Mouse (Mus musculus) T-cell, adult 2 months (primary cell): Measurements from ENCODE around the gene Sec61a2.

Source experiments
- DNase-seq: peaks from one replicate; pipeline ENCODE4 v3.0.0; 2022; ENCODE audit warnings: low spot score

Sec61a2 gene

DNA sequence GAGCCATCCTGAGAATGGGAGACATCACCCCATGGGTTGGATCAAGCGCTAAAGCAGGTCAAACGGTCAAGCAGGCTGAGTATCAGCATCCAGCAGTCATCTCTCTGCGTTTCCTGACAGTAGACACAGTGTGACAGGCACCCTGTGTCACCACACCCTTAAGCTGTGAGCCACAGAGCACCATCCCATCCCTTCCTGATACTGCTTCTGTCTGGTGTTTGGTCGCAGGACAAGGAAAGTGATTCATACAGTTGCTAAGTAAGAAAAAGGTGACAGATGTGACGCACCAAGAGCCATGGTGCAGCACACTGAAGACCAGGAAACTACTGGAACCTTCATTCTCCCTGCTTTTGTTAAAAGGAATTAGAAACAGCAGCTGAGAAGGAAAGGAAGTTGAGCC, 6.4 kb downstream of the Sec61a2 start:
- DNase-seq, result no peak

DNA sequence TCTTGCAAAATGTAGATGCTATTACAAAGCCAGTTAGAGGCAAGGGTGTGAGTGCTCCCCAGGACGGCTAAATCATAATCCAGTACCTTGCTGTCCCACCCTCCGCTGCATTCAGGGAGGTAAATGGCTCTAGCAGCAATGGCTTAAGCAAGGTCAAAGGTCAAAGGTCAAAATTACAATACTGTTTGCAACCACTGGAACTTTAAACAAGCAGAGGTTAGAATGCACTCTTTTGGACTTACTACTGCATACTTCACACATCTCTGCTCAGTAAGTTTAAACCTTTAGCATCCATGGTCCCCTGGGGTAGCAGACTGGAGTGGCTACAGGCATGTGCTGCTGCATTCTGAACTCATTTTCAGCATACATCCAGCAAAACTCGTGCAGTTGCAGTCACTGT, 17.8 kb downstream of the Sec61a2 start:
- DNase-seq, result no peak

DNA sequence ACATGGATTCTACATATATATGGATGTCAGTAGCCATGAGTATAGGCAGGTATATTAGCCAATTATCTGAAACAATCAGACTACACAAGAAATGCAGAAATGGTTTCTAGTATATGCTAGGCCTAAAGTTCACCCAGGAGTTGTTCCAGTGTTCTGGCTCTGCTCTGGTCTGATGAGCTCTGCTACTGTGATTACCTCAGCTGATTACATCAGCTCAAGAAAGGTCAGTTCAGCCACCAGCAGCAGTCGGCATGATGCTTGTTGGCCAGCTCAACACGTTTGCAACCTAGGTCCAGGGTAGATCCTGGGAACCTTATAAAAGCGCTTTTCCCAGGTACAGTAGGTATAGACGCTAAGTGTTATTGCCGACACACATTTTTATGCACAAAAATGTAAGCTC, 25.5 kb downstream of the Sec61a2 start:
- no peak for DNase-seq

DNA sequence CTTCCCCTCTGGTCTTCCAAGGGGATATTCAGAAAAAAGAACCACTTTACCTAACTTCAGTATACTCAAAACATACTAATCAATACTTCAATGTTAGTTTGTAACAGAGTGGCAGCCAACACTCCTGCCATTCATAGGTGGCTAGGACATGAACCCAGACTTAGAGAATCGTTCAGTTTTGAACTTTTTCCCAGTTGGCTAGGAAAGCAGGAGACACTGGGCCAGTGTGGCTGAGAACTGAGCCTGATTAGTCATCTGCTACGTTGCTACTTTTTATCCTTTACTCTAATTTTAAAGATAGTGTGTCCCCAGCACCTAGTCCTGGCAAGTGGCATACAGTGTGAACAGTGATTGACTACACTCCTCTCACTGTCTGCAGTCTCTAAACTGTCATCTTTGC, 27.6 kb downstream of the Sec61a2 start:
- DNase-seq, result no peak

DNA sequence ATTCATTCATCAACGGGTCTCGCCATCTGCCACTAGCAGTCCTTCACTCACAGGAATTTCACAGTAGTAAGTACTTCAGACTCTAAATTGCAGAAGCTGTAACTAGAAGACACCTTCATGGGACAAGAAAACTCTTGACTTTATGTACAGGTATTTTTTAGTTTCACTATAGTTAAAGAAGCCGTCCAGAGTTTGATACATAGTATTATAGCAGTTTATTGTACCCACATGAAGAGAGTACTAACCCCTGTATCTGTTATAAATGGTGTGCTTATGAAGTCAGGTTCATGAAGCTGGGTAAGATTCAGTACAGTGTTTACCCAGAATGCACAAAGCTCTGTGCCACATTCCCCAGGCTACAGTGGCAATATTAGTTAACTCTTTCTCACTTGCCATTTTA, 32.4 kb downstream of the Sec61a2 start, which contains the start of gene Gm13199:
Gene Gm13199 (minus strand): TSS at position 101 of the 400 bp plus-strand sequence.
- DNase-seq, result no peak

DNA sequence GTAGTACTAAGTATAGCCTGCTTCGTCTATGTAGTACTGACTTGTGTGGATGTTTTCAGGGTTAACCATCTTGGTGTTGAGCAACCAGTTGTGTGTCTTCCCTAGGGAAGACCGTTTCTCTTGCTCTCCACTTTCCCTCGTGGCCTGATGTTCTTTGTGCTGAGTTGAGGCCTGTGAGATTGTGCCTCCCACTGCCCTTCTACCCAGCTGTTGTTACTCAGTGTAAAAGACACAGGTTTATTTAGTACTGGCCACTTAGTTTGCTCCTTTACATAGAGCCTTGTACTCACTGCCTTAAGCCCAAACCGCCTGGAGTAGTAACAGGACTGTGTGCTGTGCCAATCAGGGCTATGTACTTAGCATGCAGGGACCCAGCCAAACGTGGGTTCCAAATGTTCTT, 43.4 kb downstream of the Sec61a2 start:
- DNase-seq, result no peak

DNA sequence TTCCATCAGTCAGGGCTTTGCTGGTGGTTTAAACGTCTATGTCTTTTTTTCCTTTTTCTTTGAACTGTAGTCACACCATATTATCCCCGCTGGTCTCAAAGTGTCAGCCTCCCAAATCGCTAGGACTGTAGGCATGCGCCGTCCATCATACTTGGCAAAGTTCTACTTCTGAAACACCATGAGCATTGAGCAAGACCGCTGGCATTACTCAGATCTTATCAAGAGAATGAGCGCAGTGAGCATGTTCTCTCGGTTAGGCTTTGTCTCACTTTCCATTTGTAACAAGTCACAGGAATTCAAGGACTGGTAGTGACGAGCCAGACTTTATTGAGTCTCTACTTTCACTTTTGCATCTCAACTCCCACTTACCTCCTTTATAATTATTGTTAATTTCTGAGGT, 44.1 kb downstream of the Sec61a2 start:
- no peak for DNase-seq

DNA sequence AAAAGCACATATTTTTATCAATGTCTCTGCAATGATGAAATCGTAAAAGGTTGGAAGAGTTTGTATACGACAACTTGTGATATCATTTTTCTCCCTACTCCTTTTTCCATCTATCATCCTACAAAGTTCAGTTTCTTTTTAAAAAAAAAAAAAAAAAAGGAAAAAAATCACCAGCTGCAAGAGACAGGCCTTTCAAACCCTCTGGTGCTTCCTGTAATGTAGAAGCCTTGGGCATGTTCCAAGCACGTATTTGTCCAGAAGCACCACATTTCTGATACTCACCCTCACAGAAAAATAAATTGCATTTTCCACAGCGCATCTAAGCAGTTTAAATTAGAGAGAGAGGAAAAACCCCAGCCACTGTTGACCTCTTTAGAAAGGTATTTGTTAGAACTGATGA, 49.4 kb downstream of the Sec61a2 start:
- no peak for DNase-seq

DNA sequence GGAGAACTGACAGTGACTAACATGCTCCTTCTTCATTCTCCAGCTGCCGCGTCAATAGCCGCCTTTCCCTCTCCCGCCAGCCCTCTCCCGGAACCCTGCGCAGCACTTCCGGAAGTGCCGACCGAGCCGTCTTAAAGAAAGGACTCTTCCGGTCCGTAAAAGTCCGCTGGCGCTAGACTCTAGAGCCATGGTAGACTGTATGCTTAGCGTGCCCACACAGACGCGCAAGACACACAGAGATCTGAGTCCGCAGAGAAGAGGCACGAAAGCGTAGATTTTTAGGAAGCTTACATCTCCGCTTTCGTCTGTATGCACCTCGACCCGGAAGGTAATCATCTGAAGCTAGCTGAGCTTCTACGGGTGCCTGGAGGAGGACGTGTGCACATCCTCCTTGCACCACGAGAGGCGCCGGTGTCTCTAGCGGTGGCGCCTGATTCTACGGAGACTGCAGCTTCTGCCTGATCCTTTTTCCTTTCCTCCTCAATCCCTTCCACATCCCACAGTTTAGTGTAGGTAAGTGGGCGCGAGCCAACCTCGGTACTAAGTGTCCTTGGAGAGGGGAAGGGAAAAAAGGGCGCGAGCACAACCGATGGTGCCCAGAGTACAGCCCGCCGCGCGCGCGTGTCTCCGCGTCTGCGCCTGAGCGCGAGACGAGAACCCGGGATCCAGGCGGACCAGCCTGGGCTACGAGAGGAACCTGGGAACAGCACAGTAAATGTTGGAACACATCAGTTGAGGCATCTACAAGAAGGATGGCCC, 50.2 kb downstream of the Sec61a2 start, which contains the start of the genes Nudt5 and Cdc123:
Gene Nudt5 (plus strand): TSS at position 147 of the 759 bp plus-strand sequence.
Gene Cdc123 (minus strand): TSS at position 292 of the 759 bp plus-strand sequence.
- peak; percentile 86 for DNase-seq

DNA sequence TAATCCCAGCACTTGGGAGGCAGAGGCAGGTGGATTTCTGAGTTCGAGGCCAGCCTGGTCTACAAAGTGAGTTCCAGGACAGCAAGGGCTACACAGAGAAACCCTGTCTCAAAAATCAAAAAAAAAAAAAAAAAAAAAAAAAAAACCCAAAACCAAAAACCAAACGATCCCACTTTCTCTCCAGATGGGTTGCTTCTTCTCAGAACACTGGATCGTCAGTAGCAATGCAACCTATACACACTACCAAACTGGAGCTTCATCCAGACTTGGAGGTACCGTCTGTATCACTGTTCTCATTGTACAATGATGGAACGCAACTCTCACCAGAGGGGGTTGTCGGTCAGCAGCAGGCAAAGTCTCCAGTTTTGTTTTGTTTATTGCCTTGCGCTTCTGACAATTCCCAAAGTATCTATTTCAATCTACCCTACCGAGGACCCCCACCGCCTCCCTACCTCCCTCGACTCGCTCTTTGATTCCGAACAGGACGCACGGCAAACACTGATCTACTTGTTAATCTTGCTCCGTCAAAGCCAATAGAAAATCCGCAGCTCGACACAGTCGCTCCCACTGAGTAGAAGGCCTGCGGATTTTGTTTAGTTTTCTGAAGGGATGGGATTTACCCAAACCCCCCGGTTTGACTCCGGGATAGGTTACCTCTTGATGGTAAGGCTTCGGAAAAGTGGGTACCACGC, 50.9 kb downstream of the Sec61a2 start:
- DNase-seq, result no peak

DNA sequence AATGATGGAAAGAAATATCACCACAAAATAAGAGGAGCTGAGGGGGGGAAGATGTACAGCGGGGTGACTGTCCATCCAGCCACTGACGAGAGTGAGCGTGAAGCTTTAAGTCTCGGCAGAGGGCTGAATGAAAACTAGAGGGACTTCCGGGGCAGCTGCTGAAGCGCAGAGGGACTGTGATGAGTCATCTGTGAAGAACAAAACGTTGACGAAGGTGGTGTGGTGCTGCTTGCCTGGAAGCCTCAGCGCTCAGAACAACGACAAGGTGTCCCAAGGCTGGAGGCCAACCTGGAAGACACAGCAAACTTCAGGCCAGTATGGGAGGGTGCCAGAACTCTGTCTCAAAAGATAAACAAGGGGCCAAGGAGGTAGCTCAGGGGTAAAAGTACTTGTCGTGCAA, 54.4 kb downstream of the Sec61a2 start:
- DNase-seq, result no peak

DNA sequence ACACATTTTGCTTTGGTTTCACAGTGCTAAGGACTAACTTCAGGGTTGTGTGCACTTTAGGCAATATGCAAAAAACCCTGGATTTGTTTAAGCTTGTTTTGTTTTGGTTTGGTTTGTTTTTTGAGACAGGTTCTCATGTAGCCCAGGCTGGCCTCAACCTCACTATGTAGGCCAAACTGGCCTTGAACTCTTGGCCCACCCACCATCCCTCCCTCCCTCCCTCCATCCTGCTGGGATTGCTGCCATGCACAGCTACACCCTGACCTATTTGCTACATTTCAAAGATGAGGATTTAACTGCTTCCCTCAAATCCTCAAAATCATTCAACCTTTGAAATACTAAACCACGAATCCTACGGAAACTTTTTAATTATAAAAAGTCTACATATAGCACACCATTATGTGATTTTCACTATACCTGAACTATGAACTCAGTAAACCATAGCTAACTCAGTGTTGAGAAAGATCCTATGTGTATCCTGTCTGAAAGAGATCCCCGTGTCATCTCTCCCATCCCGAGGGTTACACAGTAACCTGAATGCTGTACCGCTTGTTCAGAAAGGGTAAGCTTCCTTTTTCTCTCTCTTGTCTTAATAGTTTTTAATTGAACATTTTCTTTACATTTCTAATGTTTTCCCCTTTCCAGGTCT, 69.8 kb downstream of the Sec61a2 start:
- DNase-seq, result no peak

DNA sequence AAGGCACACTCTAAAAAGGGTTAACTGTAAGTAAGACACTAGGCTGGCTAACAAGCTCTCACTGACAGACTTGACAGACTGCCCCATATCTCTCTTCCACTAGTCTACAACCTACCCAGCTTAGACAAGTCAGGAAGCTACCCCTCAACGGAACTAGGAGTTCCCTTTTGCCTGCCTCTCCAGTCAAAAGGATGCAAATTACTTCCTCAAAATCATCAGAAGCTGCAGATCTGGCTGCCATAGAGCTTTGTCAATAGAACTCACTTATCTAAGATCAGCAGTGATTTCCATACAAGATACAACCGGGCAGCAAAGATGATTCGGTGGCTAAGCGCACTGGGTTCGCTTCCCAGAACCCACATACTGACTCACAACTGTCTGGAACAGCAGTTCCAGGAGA, 70.5 kb downstream of the Sec61a2 start:
- DNase-seq, result no peak

DNA sequence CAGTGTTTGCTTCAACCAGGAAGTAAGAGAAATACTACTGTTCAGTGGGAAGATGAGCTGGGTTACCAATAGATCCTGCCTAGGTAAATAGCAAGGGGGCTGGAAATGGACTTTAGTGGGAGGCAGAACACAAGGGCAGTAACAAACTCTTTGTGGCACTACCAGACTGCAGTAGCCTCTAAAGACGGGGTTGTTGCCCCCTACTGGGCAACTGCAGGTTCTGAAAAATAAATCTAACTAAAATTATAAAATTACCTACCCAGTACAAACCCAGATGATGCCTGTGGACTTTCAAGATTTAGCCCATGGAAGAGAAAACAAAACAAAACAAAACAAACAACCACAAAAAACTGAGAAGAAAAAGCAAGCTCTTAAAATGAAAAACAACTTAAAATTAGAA, 71.0 kb downstream of the Sec61a2 start:
- DNase-seq, result no peak

DNA sequence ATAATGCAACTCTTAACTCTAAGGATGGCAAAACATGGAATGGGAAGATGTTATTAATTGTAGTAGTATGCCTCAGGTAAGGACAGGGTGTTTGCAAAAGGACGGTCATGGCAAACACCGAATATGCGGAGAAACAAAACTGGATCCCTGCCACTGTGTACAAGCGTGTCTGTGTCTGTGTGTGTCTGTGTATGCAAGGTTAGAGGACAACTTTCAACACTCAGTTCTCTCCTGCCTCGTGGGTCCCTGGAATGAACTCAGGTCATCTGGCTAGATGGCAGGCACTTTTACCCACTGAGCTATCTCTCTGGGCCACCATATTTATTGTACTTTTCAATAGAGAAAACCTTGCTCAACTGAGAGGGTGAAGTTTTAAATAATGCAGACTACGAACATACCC, 72.8 kb downstream of the Sec61a2 start:
- DNase-seq, result no peak

DNA sequence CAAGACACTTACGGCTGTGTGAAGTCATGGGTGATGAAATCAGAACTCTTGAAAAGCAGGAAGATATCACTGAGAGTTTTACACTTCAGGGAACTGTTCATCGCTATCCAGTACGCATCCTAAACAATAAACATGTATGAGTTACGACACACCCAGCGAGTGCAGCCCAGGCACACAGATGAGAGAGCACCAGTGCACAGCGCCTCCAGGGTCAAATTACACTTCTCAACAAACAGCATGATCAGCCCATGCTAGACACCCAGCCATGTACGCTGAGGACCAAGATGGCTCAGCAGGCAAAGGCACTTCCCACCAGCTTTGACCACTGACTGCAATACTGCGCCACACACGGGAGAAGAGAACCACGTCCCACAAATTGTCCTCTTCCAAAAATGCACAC, 74.0 kb downstream of the Sec61a2 start:
- no peak for DNase-seq
